Mouse (Mus musculus): ENCODE measurements at regions not wholly inside any gene's neighbourhood (a gene's known extent, or its start where the extent isn't known, plus 50 kb on each side); places are given as distances from the start of the nearest gene placed in this dataset.

GRCm38 (mm10) chr13:52037218-52037617 is 190.7 kb downstream of the Gadd45g start:
- TF ChIP-seq CTCF (IDR thresholded peaks at IDR 0.05; ENCODE audit: low read depth, low read length) (no peak), POLR2A (IDR thresholded peaks at IDR 0.05; ENCODE audit: extremely low read depth, insufficient read depth, low read length) (no peak)

All from liver, adult 2 months (tissue).